Comparison of ENCODE assay signal across 25 mouse cellular contexts in genomic region chr6:55310179-55310578, GRCm38 (mm10). TPM values are rescaled to one million over a fixed set of nuclear protein-coding genes. Genes with fewer than 3 reads are reported as not detected.
DNase-seq lines count a peak whose midpoint lies in the region; ATAC-seq and TF ChIP-seq lines count a peak whose summit lies in the region.
"Had no signal": no experiment of that assay in that cellular context is flagged by ENCODE, and none has a peak within 500 bp of the region (broad histone marks: within the 10 kb centered on the region; RNA-seq: fewer than 3 reads in every experiment).

No protein-coding gene starts in this region.

- H3K9me3 ChIP-seq in forebrain, embryonic 10.5 days = no peaks in the 10 kb centered on the region
- H3K9me3 ChIP-seq in forebrain, embryonic 14.5 days (replicated peaks; ENCODE audit: control insufficient read depth, low read length) = no peaks in the 10 kb centered on the region
- no peaks in the 10 kb centered on the region for H3K9me3 ChIP-seq in kidney, postnatal 0 days (replicated peaks; ENCODE audit: low read length)
- no peaks in the 10 kb centered on the region for H3K9me3 ChIP-seq in lung, embryonic 16.5 days (ENCODE audit: control insufficient read depth, low read length)
- H3K9me3 ChIP-seq in heart, embryonic 12.5 days (replicated peaks) = no peaks in the 10 kb centered on the region
- H3K9me3 ChIP-seq: embryonic facial prominence, embryonic 13.5 days; forebrain, embryonic 13.5 days; heart, embryonic 13.5 days; kidney, embryonic 15.5 days; limb, embryonic 10.5 days; liver, embryonic 15.5 days had no signal

- no peak overlapping the region for H3K4me3 ChIP-seq in forebrain, embryonic 10.5 days
- no peak overlapping the region for H3K4me3 ChIP-seq in forebrain, embryonic 14.5 days (ENCODE audit: low read depth, low read length)
- no peak overlapping the region for H3K4me3 ChIP-seq in kidney, postnatal 0 days (replicated peaks; ENCODE audit: low read depth, low read length)
- H3K4me3 ChIP-seq in lung, embryonic 16.5 days (ENCODE audit: low read length) = no peak overlapping the region
- no peak overlapping the region for H3K4me3 ChIP-seq in heart, embryonic 12.5 days
- H3K4me3 ChIP-seq: embryonic facial prominence, embryonic 13.5 days; erythroblast, embryonic 14.5 days; forebrain, embryonic 13.5 days; heart, embryonic 13.5 days; kidney, embryonic 15.5 days; limb, embryonic 10.5 days; liver, embryonic 15.5 days had no signal

- peaks cover 58% of the 10 kb centered on the region for H3K36me3 ChIP-seq in forebrain, embryonic 10.5 days (replicated peaks)
- peaks cover 15% of the 10 kb centered on the region; the same call in 1 of the 2 replicates for H3K36me3 ChIP-seq in forebrain, embryonic 14.5 days (ENCODE audit: control insufficient read depth, insufficient read depth, low read length)
- no peaks in the 10 kb centered on the region for H3K36me3 ChIP-seq in kidney, postnatal 0 days (ENCODE audit: insufficient read depth, low read length)
- H3K36me3 ChIP-seq in lung, embryonic 16.5 days (ENCODE audit: control insufficient read depth, insufficient read depth, low read length) = no peaks in the 10 kb centered on the region; the same call in 1 of the 2 replicates
- no peaks in the 10 kb centered on the region for H3K36me3 ChIP-seq in heart, embryonic 12.5 days
- H3K36me3 ChIP-seq: liver, embryonic 15.5 days had no signal

- peak overlapping the region; percentile 49 for H3K27ac ChIP-seq in forebrain, embryonic 10.5 days
- no peak overlapping the region for H3K27ac ChIP-seq in forebrain, embryonic 14.5 days (ENCODE audit: low read depth, low read length)
- H3K27ac ChIP-seq in kidney, postnatal 0 days = no peak overlapping the region
- H3K27ac ChIP-seq in lung, embryonic 16.5 days (ENCODE audit: low read length) = no peak overlapping the region
- no peak overlapping the region for H3K27ac ChIP-seq in heart, embryonic 12.5 days (ENCODE audit: poor library complexity, severe bottlenecking)
- H3K27ac ChIP-seq: embryonic facial prominence, embryonic 13.5 days; forebrain, embryonic 13.5 days; heart, embryonic 13.5 days; hindbrain, postnatal 0 days; kidney, embryonic 15.5 days; limb, embryonic 10.5 days; liver, embryonic 15.5 days had no signal

- no peak overlapping the region for H3K4me2 ChIP-seq in forebrain, embryonic 14.5 days (ENCODE audit: low read length)
- no peak overlapping the region for H3K4me2 ChIP-seq in kidney, postnatal 0 days (ENCODE audit: low read length)
- no peak overlapping the region for H3K4me2 ChIP-seq in lung, embryonic 16.5 days (ENCODE audit: low read depth, low read length)
- no peak overlapping the region for H3K4me2 ChIP-seq in heart, embryonic 12.5 days
- H3K4me2 ChIP-seq: embryonic facial prominence, embryonic 13.5 days; forebrain, embryonic 13.5 days; heart, embryonic 13.5 days; kidney, embryonic 15.5 days; liver, embryonic 15.5 days had no signal

- no peaks in the 10 kb centered on the region for H3K27me3 ChIP-seq in forebrain, embryonic 10.5 days (ENCODE audit: poor library complexity, severe bottlenecking)
- H3K27me3 ChIP-seq in forebrain, embryonic 14.5 days (replicated peaks; ENCODE audit: control insufficient read depth, insufficient read depth, low read length) = no peaks in the 10 kb centered on the region
- no peaks in the 10 kb centered on the region for H3K27me3 ChIP-seq in kidney, postnatal 0 days (ENCODE audit: insufficient read depth, low read length)
- no peaks in the 10 kb centered on the region for H3K27me3 ChIP-seq in lung, embryonic 16.5 days (ENCODE audit: control insufficient read depth, insufficient read depth, low read depth, low read length)
- H3K27me3 ChIP-seq in heart, embryonic 12.5 days (replicated peaks) = peaks cover 39% of the 10 kb centered on the region
- H3K27me3 ChIP-seq: embryonic facial prominence, embryonic 13.5 days; forebrain, embryonic 13.5 days; kidney, embryonic 15.5 days; liver, embryonic 15.5 days had no signal

- H3K9ac ChIP-seq in forebrain, embryonic 14.5 days (ENCODE audit: low read length) = no peak overlapping the region
- H3K9ac ChIP-seq in kidney, postnatal 0 days (ENCODE audit: low read depth, low read length) = no peak overlapping the region
- no peak overlapping the region for H3K9ac ChIP-seq in lung, embryonic 16.5 days (ENCODE audit: low read length)
- H3K9ac ChIP-seq in heart, embryonic 12.5 days = no peak overlapping the region
- H3K9ac ChIP-seq: embryonic facial prominence, embryonic 13.5 days; forebrain, embryonic 13.5 days; heart, embryonic 13.5 days; kidney, embryonic 15.5 days; liver, embryonic 15.5 days had no signal

- no peak for ATAC-seq in forebrain, embryonic 14.5 days
- 0 out of 2 replicates have a peak, but pooled peaks have one; percentile 26 for ATAC-seq in kidney, postnatal 0 days (replicated peaks; ENCODE audit: low FRiP score, low read depth)
- peak; percentile 71 for ATAC-seq in lung, embryonic 16.5 days (ENCODE audit: low read depth)
- ATAC-seq in heart, embryonic 12.5 days (ENCODE audit: insufficient number of reproducible peaks, low FRiP score) = no peak
- ATAC-seq: CD4-positive, CD25-positive, alpha-beta regulatory T cell, adult 4 months; forebrain, embryonic 13.5 days; hindbrain, postnatal 0 days had no signal

- whole genome bisulfite sequencing in forebrain, embryonic 10.5 days = 49% methylated on average over 2 of the region's 2 CpGs
- WGBS in forebrain, embryonic 14.5 days = 56% methylated on average over 2 of the region's 2 CpGs
- WGBS in kidney, postnatal 0 days = 58% methylated on average over 2 of the region's 2 CpGs
- 38% methylated on average over 2 of the region's 2 CpGs for WGBS in lung, embryonic 16.5 days
- WGBS in heart, embryonic 12.5 days = 27% methylated on average over 2 of the region's 2 CpGs

- peaks cover 52% of the 10 kb centered on the region for H3K4me1 ChIP-seq in forebrain, embryonic 10.5 days
- H3K4me1 ChIP-seq in forebrain, embryonic 14.5 days (ENCODE audit: control insufficient read depth, insufficient read depth, low read length) = no peaks in the 10 kb centered on the region
- H3K4me1 ChIP-seq in kidney, postnatal 0 days (replicated peaks; ENCODE audit: insufficient read depth, low read length) = no peaks in the 10 kb centered on the region
- H3K4me1 ChIP-seq in lung, embryonic 16.5 days (replicated peaks; ENCODE audit: control insufficient read depth, insufficient read depth, low read length) = no peaks in the 10 kb centered on the region; the same call in 1 of the 2 replicates
- H3K4me1 ChIP-seq in heart, embryonic 12.5 days (replicated peaks) = peaks cover 13% of the 10 kb centered on the region
- H3K4me1 ChIP-seq: forebrain, embryonic 13.5 days; kidney, embryonic 15.5 days had no signal

- no peak for DNase-seq in forebrain, embryonic 10.5 days (ENCODE audit: extremely low spot score, low spot score)
- DNase-seq in forebrain, embryonic 14.5 days (ENCODE audit: low spot score) = no peak
- no peak for DNase-seq in kidney, postnatal 0 days (ENCODE audit: low spot score)
- no peak for DNase-seq in kidney, postnatal 36 days
- peak; percentile 58 to 81 for DNase-seq in lung, postnatal 4 days
- no peak for DNase-seq in urinary bladder, postnatal 4 days (ENCODE audit: low spot score in 2 of 2)
- DNase-seq: cerebellum, adult 11 months; cerebellum, postnatal 10 days; kidney, adult 11 months; liver; midbrain, embryonic 14.5 days; right cerebral cortex, postnatal 25 days; spleen, adult 18-20 months; thymus, postnatal 14 days had no signal

- no peak for TF ChIP-seq CTCF in kidney, postnatal 0 days (IDR thresholded peaks at IDR 0.05; ENCODE audit: low read depth)

RNA-seq across cellular contexts. Expression of gene Aqp1, which starts 26.1 kb away (rescaled TPM):
- polyA plus RNA-seq in forebrain, embryonic 10.5 days (2016; fragmentation: Nextera tagmentation; extraction: Ambion mirVana) = 0.65 and 0.93 TPM in 2 replicates
- 2.8 and 2.9 TPM in 2 replicates for polyA plus RNA-seq in forebrain, embryonic 14.5 days (2014; fragmentation: Nextera tagmentation; extraction: Ambion mirVana)
- polyA plus RNA-seq in kidney, postnatal 0 days (2015; fragmentation: Nextera tagmentation; extraction: Ambion mirVana) = 140 and 148 TPM in 2 replicates
- 70.5 and 84.9 TPM in 2 replicates for polyA plus RNA-seq in lung, embryonic 16.5 days (2015; fragmentation: Nextera tagmentation; extraction: Ambion mirVana)
- 23.0 and 23.5 TPM in 2 replicates for polyA plus RNA-seq in heart, embryonic 12.5 days (2016; fragmentation: Nextera tagmentation; extraction: Ambion mirVana)
- polyA plus RNA-seq: CD4-positive, CD25-positive, alpha-beta regulatory T cell, adult 4 months had no signal

Comparison
In these comparisons a context has a peak if more than half of its experiments do, and no peak if none do; other contexts are left out.
1. DNase-seq: peak in lung, postnatal 4 days (2 of 2); none in forebrain, embryonic 10.5 days (single experiment), forebrain, embryonic 14.5 days (single experiment), kidney, postnatal 0 days (single experiment), kidney, postnatal 36 days (0 of 2) and urinary bladder, postnatal 4 days (0 of 2).
2. ATAC-seq: peak in kidney, postnatal 0 days (single experiment) and lung, embryonic 16.5 days (single experiment); none in forebrain, embryonic 14.5 days (single experiment) and heart, embryonic 12.5 days (single experiment).